Mouse (Mus musculus): ENCODE measurements at regions not wholly inside any gene's neighbourhood (a gene's known extent, or its start where the extent isn't known, plus 50 kb on each side); places are given as distances from the start of the nearest gene placed in this dataset.

DNA sequence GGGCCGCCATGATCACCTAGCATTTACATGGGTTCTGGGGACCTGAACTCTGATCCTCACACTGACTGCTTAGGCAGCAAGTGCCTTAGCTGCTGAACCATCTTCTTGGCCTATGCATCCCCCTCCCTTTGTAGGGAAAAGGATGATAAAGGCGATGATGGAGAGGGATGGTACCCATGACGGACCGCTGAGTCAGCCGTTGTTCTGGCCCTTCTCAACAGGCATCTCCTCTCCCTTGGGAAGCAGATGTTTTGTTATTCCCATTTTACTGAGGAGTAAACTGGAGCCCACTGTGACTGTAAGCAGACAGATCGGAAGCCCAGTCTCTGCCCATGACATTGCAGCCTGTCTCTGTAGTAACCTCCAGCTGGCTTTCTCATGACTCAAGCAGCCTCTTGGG is 201.2 kb upstream of the Tle3 start:
- no peak overlapping the region for H3K27ac ChIP-seq (ENCODE audit: low read depth, low read length)
- ATAC-seq (no peak), DNase-seq (no peak)
- no peaks in the 10 kb centered on the region for H3K4me1 ChIP-seq (ENCODE audit: insufficient read depth)
- no peaks in the 10 kb centered on the region for H3K36me3 ChIP-seq (ENCODE audit: insufficient read depth)
- no peaks in the 10 kb centered on the region for H3K27me3 ChIP-seq (ENCODE audit: insufficient read depth, low read length)
- no peaks in the 10 kb centered on the region for H3K9me3 ChIP-seq (ENCODE audit: low read length)
- no peak overlapping the region for H3K4me3 ChIP-seq (ENCODE audit: low read depth, low read length)
- WGBS: 95% methylated on average over 6 of the region's 6 CpGs
- H3K4me2 ChIP-seq (ENCODE audit: low read depth): no peak overlapping the region
- H3K9ac ChIP-seq: no peak overlapping the region
- TF ChIP-seq CTCF (IDR thresholded peaks at IDR 0.05; ENCODE audit: low read depth): no peak

DNA sequence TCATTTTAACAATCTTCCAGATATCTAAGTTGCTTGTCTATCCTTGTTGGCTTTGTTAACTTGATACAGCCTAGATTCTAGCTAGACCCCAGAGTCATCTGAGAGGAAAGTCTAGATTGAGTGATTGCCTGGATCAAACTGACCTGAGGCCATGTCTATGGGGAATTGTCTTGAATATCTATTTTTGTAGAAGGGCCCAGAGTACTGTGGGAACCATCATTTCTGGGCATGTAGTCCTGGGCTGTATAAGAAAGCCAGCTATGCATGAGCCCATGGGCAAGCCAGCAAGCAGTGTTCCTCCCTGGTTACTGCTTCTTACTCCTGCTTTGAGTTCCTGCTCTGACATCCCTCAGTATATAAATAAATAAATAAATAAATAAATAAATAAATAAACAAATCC is 199.7 kb upstream of the Tle3 start:
- DNase-seq (no peak), ATAC-seq (no peak)
- H3K27me3 ChIP-seq (ENCODE audit: insufficient read depth, low read length): no peaks in the 10 kb centered on the region
- no peaks in the 10 kb centered on the region for H3K4me1 ChIP-seq (ENCODE audit: insufficient read depth)
- H3K36me3 ChIP-seq (ENCODE audit: insufficient read depth): no peaks in the 10 kb centered on the region
- no peak for TF ChIP-seq CTCF (IDR thresholded peaks at IDR 0.05; ENCODE audit: low read depth)
- no peak overlapping the region for H3K9ac ChIP-seq
- no peak overlapping the region for H3K4me2 ChIP-seq (ENCODE audit: low read depth)
- no peaks in the 10 kb centered on the region for H3K9me3 ChIP-seq (ENCODE audit: low read length)
- H3K27ac ChIP-seq (ENCODE audit: low read depth, low read length): no peak overlapping the region
- H3K4me3 ChIP-seq (ENCODE audit: low read depth, low read length): no peak overlapping the region

DNA sequence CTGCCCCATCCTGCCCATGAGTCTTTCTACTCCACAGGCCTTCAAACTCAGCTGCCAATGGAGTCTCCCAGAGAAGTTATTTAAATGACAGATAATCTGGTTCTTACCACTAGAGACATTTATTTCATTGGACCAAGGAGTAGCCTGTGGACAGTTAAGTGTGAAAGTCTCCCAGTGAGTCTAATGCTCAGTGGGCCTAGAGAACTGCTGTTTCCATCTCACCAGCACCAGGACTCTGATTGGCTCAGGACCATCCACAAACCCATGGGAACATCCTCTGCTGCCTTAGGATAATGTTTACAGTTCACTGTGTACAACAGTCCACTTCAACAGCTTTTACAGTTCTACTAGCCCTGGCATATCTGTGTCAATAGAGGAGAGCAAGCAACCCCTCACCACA is 198.6 kb upstream of the Tle3 start:
- Histone ChIP-seq H3K36me3 (ENCODE audit: insufficient read depth) (no peaks in the 10 kb centered on the region), H3K9ac (no peak overlapping the region), H3K9me3 (ENCODE audit: low read length) (no peaks in the 10 kb centered on the region), H3K4me1 (ENCODE audit: insufficient read depth) (no peaks in the 10 kb centered on the region), H3K4me3 (ENCODE audit: low read depth, low read length) (no peak overlapping the region), H3K27ac (ENCODE audit: low read depth, low read length) (no peak overlapping the region), H3K27me3 (ENCODE audit: insufficient read depth, low read length) (no peaks in the 10 kb centered on the region), H3K4me2 (ENCODE audit: low read depth) (no peak overlapping the region)
- ATAC-seq (no peak), DNase-seq (no peak)
- no peak for TF ChIP-seq CTCF (IDR thresholded peaks at IDR 0.05; ENCODE audit: low read depth)

DNA sequence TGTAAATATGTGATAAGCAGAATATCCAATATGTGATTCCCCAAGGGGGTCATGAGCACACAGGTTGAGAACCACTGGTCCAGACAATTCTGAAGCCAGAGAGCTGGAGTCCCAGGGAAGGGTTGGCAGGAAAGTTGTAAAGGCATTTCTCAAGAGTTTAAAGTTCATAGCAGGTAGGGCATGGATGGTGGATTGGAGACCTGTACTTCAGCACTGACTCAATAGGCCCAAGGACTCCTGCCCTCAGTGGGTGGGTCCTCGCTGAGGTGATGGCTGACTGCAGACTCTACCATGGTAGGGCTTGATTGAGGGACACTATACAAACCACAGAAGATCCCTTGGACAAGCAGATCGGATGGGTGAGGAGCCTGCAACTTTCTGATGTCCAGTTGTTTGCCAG is 196.8 kb upstream of the Tle3 start:
- Histone ChIP-seq H3K4me1 (ENCODE audit: insufficient read depth) (no peaks in the 10 kb centered on the region), H3K4me2 (ENCODE audit: low read depth) (no peak overlapping the region), H3K36me3 (ENCODE audit: insufficient read depth) (no peaks in the 10 kb centered on the region), H3K4me3 (ENCODE audit: low read depth, low read length) (no peak overlapping the region), H3K27me3 (ENCODE audit: insufficient read depth, low read length) (no peaks in the 10 kb centered on the region), H3K9ac (no peak overlapping the region), H3K27ac (ENCODE audit: low read depth, low read length) (no peak overlapping the region), H3K9me3 (ENCODE audit: low read length) (no peaks in the 10 kb centered on the region)
- no peak for TF ChIP-seq CTCF (IDR thresholded peaks at IDR 0.05; ENCODE audit: low read depth)
- ATAC-seq: no peak
- 98% methylated on average over 2 of the region's 2 CpGs for WGBS
- no peak for DNase-seq

DNA sequence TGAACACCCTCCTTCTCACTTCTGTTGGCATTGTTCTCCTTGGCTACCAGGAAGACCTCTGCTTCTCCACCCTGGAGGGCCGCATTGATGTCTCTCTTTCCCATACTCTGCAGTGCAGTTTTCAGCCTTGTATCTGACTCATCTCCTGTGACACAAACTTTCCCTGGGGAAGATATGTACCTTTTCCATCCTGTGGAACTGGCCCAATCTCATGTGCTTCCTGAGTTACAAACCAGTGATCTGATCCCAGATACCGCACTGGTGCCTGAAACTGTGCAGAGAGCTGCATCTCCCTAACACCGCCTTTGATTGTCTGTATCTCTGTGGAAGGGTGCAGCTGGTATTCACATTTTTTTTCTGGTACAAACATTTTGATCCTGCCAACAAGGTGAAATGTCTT is 195.3 kb upstream of the Tle3 start:
- no peak for TF ChIP-seq CTCF (IDR thresholded peaks at IDR 0.05; ENCODE audit: low read depth)
- H3K9ac ChIP-seq: no peak overlapping the region
- WGBS: 94% methylated on average over 3 of the region's 3 CpGs

DNA sequence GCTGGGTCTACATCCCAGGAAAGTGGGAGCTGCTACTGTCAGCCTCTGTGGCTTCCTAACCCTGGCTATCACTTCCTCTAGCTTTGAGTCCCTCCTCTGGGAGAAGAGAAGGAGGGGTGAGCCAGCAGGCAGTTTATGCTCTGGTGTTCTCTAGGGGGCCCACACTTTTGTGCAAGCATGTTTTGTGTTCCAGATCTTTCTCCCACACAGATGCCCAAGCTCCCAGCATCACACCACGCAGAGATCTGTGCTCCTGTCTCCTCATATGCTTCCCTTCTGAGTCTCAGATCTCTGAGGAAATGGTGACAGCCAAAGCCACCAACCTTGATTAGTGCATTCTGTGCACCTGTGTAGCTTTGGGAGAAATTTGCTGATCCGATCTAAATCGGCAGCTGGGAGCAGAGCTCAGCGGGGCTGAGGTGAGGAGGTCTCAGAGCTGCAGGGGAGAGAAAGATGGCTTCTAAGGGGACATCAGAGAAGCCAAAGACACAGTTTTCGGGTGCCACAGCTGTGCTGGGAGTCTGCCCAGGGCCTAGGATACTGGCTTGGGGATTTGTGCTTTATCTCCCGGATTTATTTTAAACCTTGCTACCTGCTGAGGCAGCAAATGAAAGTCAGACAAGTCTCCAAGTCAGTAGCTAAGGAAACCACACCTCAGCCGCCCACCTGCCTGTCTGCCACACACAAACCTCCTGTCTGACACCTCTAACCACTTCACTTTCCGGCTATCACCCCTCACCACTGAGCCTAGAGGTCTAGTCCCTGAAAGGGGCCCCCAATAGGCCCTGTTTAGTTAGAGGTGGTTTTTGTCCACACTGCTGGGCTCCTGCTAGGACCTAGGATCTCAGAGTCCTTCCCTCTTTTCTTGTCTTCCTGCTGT is 185.4 kb upstream of the Tle3 start:
- Histone ChIP-seq H3K4me2 (ENCODE audit: low read depth) (no peak overlapping the region), H3K4me3 (ENCODE audit: low read depth, low read length) (no peak overlapping the region), H3K27me3 (ENCODE audit: insufficient read depth, low read length) (no peaks in the 10 kb centered on the region), H3K27ac (ENCODE audit: low read depth, low read length) (no peak overlapping the region), H3K4me1 (ENCODE audit: insufficient read depth) (no peaks in the 10 kb centered on the region), H3K9me3 (ENCODE audit: low read length) (no peaks in the 10 kb centered on the region), H3K36me3 (ENCODE audit: insufficient read depth) (no peaks in the 10 kb centered on the region), H3K9ac (no peak overlapping the region)
- WGBS: 69% methylated on average over 8 of the region's 8 CpGs
- TF ChIP-seq CTCF (IDR thresholded peaks at IDR 0.05; ENCODE audit: low read depth): no peak
- ATAC-seq (no peak), DNase-seq (no peak)

More for the DNA sequence above, 195.3 kb upstream of the Tle3 start:
- no peak overlapping the region for H3K27ac ChIP-seq (ENCODE audit: low read depth, low read length)
- ATAC-seq: no peak
- no peaks in the 10 kb centered on the region for H3K36me3 ChIP-seq (ENCODE audit: insufficient read depth)
- H3K4me1 ChIP-seq (ENCODE audit: insufficient read depth): no peaks in the 10 kb centered on the region
- DNase-seq: no peak
- no peak overlapping the region for H3K4me2 ChIP-seq (ENCODE audit: low read depth)
- H3K27me3 ChIP-seq (ENCODE audit: insufficient read depth, low read length): no peaks in the 10 kb centered on the region
- no peak overlapping the region for H3K4me3 ChIP-seq (ENCODE audit: low read depth, low read length)
- no peaks in the 10 kb centered on the region for H3K9me3 ChIP-seq (ENCODE audit: low read length)

DNA sequence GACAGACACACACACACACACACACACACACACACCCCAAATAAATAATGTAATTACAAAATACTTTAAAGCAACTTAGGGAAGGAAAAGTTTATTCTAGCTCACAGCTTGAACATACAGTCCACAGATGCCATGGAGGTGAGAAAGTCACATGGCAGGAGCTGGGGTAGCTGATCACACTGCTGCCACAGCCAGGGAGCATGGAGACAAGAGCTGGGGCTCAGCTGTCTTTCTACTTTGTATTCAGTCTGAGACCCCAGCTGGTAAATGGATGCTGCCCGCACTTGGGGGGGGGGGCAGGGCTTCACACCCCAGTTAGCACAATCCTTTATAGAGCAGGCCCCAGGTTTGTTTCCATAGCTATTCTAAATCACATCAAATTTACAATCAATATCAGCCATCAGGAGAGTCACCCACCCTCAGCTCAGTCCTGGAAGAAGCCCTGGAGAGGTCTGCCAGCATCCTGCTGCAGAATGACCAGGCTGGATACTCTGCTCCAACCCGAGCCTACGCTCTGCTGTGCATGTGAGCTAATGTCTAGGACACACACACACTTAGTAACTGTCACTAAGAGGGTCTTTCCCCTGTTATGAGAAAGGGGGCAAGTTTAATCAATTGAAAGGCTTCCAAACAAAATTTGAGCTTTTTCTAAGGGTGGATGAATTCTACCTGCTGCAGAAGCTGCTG is 184.3 kb upstream of the Tle3 start:
- no peak for TF ChIP-seq CTCF (IDR thresholded peaks at IDR 0.05; ENCODE audit: low read depth)
- DNase-seq (no peak), ATAC-seq (no peak)
- no peak overlapping the region for H3K4me2 ChIP-seq (ENCODE audit: low read depth)
- H3K9me3 ChIP-seq (ENCODE audit: low read length): no peaks in the 10 kb centered on the region
- no peak overlapping the region for H3K27ac ChIP-seq (ENCODE audit: low read depth, low read length)
- no peak overlapping the region for H3K9ac ChIP-seq
- no peaks in the 10 kb centered on the region for H3K36me3 ChIP-seq (ENCODE audit: insufficient read depth)
- H3K27me3 ChIP-seq (ENCODE audit: insufficient read depth, low read length): no peaks in the 10 kb centered on the region
- H3K4me3 ChIP-seq (ENCODE audit: low read depth, low read length): no peak overlapping the region
- no peaks in the 10 kb centered on the region for H3K4me1 ChIP-seq (ENCODE audit: insufficient read depth)
- 53% methylated on average over 3 of the region's 3 CpGs for WGBS

Measured in forebrain, postnatal 0 days (tissue).